Mouse (Mus musculus) kidney, embryonic 14.5 days (tissue): ENCODE measurements at regions not wholly inside any gene's neighbourhood (a gene's known extent, or its start where the extent isn't known, plus 50 kb on each side); places are given as distances from the start of the nearest gene placed in this dataset.
"Not testable (repeated sequence)": the region's sequence is repeated elsewhere in the genome, so short reads cannot be mapped to it uniquely, and the experiment has no call there.

ENCODE experiments used
- ATAC-seq: fragments of 200-750 bp; cut with Nextera tagmentation; 2 replicates; pipeline ENCODE4 v1.8.0; 2017; ENCODE audit warnings: moderate number of reproducible peaks, mild to moderate bottlenecking, moderate TSS enrichment, moderate library complexity; ENCODE audit not compliant: low FRiP score, low TSS enrichment
- H3K27ac ChIP-seq: fragments of 300-500 bp; sonication (generic); 2 replicates; pipeline ENCODE4 v1.5.1; 2014; ENCODE audit warnings: low read depth, mild to moderate bottlenecking, low read length, moderate library complexity, mixed read lengths
- H3K27me3 ChIP-seq: fragments of 300-500 bp; sonication (generic); 2 replicates; pipeline ENCODE4 v1.6.1; 2014; ENCODE audit warnings: mild to moderate bottlenecking, low read length; ENCODE audit not compliant: control insufficient read depth, insufficient read depth
- H3K36me3 ChIP-seq: fragments of 300-500 bp; sonication (generic); 2 replicates; pipeline ENCODE4 v1.6.1; 2014; ENCODE audit warnings: low read length, mixed read lengths; ENCODE audit not compliant: control insufficient read depth, insufficient read depth
- H3K4me1 ChIP-seq: fragments of 300-500 bp; sonication (generic); 2 replicates; pipeline ENCODE4 v1.6.1; 2014; ENCODE audit warnings: low read length, mixed read lengths; ENCODE audit not compliant: control insufficient read depth, insufficient read depth
- H3K4me2 ChIP-seq: fragments of 300-500 bp; sonication (generic); replicated peaks from 2 replicates; pipeline ENCODE4 v1.6.1; 2014; ENCODE audit warnings: low read depth, mild to moderate bottlenecking, low read length
- H3K4me3 ChIP-seq: fragments of 300-500 bp; sonication (generic); 2 replicates; pipeline ENCODE4 v1.5.1; 2014; ENCODE audit warnings: mild to moderate bottlenecking, low read length
- H3K9ac ChIP-seq: fragments of 300-500 bp; sonication (generic); 2 replicates; pipeline ENCODE4 v1.6.1; 2014; ENCODE audit warnings: low read depth, mild to moderate bottlenecking, low read length, moderate library complexity
- H3K9me3 ChIP-seq: fragments of 300-500 bp; sonication (generic); 2 replicates; pipeline ENCODE4 v1.6.1; 2016; ENCODE audit warnings: low read length; ENCODE audit not compliant: control insufficient read depth
- WGBS: fragments of 180-500 bp; shearing (Covaris S2); extraction: QIAGEN DNeasy Blood & Tissue Kit; methylation state at CpG from one replicate; pipeline ENCODE4 v1.1.7; 2014; 5-methylcytosine and 5-hydroxymethylcytosine counted together

GRCm38 (mm10) chr17:13465822-13466221 lies 111.5 kb downstream of the Tcp10c start:
- WGBS, result 42% methylated on average over 4 of the region's 5 CpGs
- not testable (repeated sequence) for H3K9ac ChIP-seq, H3K4me1 ChIP-seq, ATAC-seq, H3K4me2 ChIP-seq, H3K27ac ChIP-seq, H3K4me3 ChIP-seq, H3K36me3 ChIP-seq, H3K27me3 ChIP-seq, H3K9me3 ChIP-seq

- H3K4me2 ChIP-seq, H3K36me3 ChIP-seq, H3K9me3 ChIP-seq, H3K4me1 ChIP-seq, ATAC-seq, H3K27ac ChIP-seq, H3K9ac ChIP-seq, H3K27me3 ChIP-seq, H3K4me3 ChIP-seq: not testable (repeated sequence)
- 78% methylated on average over 8 of the region's 8 CpGs for WGBS
These were observed 115.6 kb downstream of the Tcp10c start for GRCm38 (mm10) chr17:13469867-13470380.

- H3K27ac ChIP-seq, result no peak overlapping the region
- H3K27me3 ChIP-seq, result no peaks in the 10 kb centered on the region
- no peaks in the 10 kb centered on the region for H3K9me3 ChIP-seq
- H3K36me3 ChIP-seq, result no peaks in the 10 kb centered on the region
- H3K4me2 ChIP-seq, result no peak overlapping the region
- no peak overlapping the region for H3K4me3 ChIP-seq
- ATAC-seq, result peak; percentile 47
- WGBS, result 20% methylated on average over 7 of the region's 7 CpGs
- no peaks in the 10 kb centered on the region for H3K4me1 ChIP-seq
- H3K9ac ChIP-seq, result no peak overlapping the region
These were observed 118.2 kb downstream of the Tcp10c start for GRCm38 (mm10) chr17:13472460-13473062.

- Histone ChIP-seq H3K4me3 (no peak overlapping the region), H3K27ac (no peak overlapping the region), H3K9ac (no peak overlapping the region), H3K4me2 (no peak overlapping the region), H3K9me3 (no peaks in the 10 kb centered on the region), H3K4me1 (no peaks in the 10 kb centered on the region), H3K36me3 (no peaks in the 10 kb centered on the region), H3K27me3 (no peaks in the 10 kb centered on the region)
- no peak for ATAC-seq
- 73% methylated on average over 14 of the region's 14 CpGs for WGBS
These were observed 120.1 kb downstream of the Tcp10c start for GRCm38 (mm10) chr17:13474310-13475094.

GRCm38 (mm10) chr17:13478866-13479571 lies 124.6 kb downstream of the Tcp10c start:
- H3K9me3 ChIP-seq, result no peaks in the 10 kb centered on the region
- H3K4me2 ChIP-seq, result no peak overlapping the region
- no peaks in the 10 kb centered on the region for H3K4me1 ChIP-seq
- H3K9ac ChIP-seq, result no peak overlapping the region
- WGBS, result 30% methylated on average over 5 of the region's 5 CpGs
- ATAC-seq, result no peak
- no peak overlapping the region for H3K4me3 ChIP-seq
- no peaks in the 10 kb centered on the region for H3K27me3 ChIP-seq
- H3K36me3 ChIP-seq, result no peaks in the 10 kb centered on the region
- H3K27ac ChIP-seq, result no peak overlapping the region

GRCm38 (mm10) chr17:13479572-13480063 lies 125.2 kb downstream of the Tcp10c start:
- 0 out of 2 replicates have a peak, but pooled peaks have one; percentile 57 for ATAC-seq
- Histone ChIP-seq H3K4me1 (no peaks in the 10 kb centered on the region), H3K4me2 (no peak overlapping the region), H3K4me3 (no peak overlapping the region), H3K27ac (no peak overlapping the region), H3K27me3 (no peaks in the 10 kb centered on the region), H3K36me3 (no peaks in the 10 kb centered on the region), H3K9ac (no peak overlapping the region), H3K9me3 (no peaks in the 10 kb centered on the region)
- 30% methylated on average over 11 of the region's 12 CpGs for WGBS

- 82% methylated on average over 7 of the region's 7 CpGs for WGBS
- Histone ChIP-seq H3K27me3 (no peaks in the 10 kb centered on the region), H3K4me3 (no peak overlapping the region), H3K9me3 (no peaks in the 10 kb centered on the region), H3K27ac (no peak overlapping the region), H3K4me2 (no peak overlapping the region), H3K36me3 (no peaks in the 10 kb centered on the region), H3K9ac (no peak overlapping the region), H3K4me1 (no peaks in the 10 kb centered on the region)
- no peak for ATAC-seq
These were observed 127.2 kb downstream of the Tcp10c start for GRCm38 (mm10) chr17:13481445-13482085.

GRCm38 (mm10) chr17:13482136-13482535 lies 127.8 kb downstream of the Tcp10c start:
- Histone ChIP-seq H3K36me3 (no peaks in the 10 kb centered on the region), H3K4me3 (no peak overlapping the region), H3K9ac (no peak overlapping the region), H3K4me2 (no peak overlapping the region), H3K27ac (no peak overlapping the region), H3K4me1 (no peaks in the 10 kb centered on the region), H3K27me3 (no peaks in the 10 kb centered on the region), H3K9me3 (no peaks in the 10 kb centered on the region)
- no peak for ATAC-seq
- 87% methylated on average over 3 of the region's 3 CpGs for WGBS
